In genomic region chr6:99357931-99358330, GRCm38 (mm10) we compare ENCODE assay signal across 14 mouse cellular contexts.
"Had no signal": no experiment of that assay in that cellular context is flagged by ENCODE, and none has a peak within 500 bp of the region (broad histone marks: within the 10 kb centered on the region; RNA-seq: fewer than 3 reads in every experiment).

No protein-coding gene starts in this region.

- DNase-seq: kidney, adult 18-20 months; kidney, adult 9 months; kidney, postnatal 14 days; layer of hippocampus, adult 9-11 months; liver; lung, adult 18-20 months; lung, postnatal 10 days; lung, postnatal 36 days; right cerebral cortex, adult 18-20 months; right cerebral cortex, postnatal 14 days; spleen, adult 18-20 months; thymus, postnatal 25 days had no signal

- ATAC-seq: liver, embryonic 12.5 days; midbrain, embryonic 15.5 days had no signal
